Mouse (Mus musculus) liver, embryonic 14.5 days (tissue): ENCODE results near the gene Gm17018.

Experiments
- CTCF ChIP-seq: IDR thresholded peaks from 2 replicates; pipeline ENCODE4 v1.5.1; 2016; ENCODE audit warnings: antibody characterized with exemption, low read depth, control low read depth
- EP300 ChIP-seq: IDR thresholded peaks from 2 replicates; pipeline ENCODE4 v1.6.1; 2016; ENCODE audit warnings: antibody characterized with exemption, low read depth

- TF ChIP-seq EP300 (no peak), CTCF (no peak)
Measured at GRCm38 (mm10) chr19:45577141-45577750, 16.8 kb downstream of the Gm17018 start.
